Mouse (Mus musculus): ENCODE data around the gene Gcm2.

Gene Gcm2

DNA sequence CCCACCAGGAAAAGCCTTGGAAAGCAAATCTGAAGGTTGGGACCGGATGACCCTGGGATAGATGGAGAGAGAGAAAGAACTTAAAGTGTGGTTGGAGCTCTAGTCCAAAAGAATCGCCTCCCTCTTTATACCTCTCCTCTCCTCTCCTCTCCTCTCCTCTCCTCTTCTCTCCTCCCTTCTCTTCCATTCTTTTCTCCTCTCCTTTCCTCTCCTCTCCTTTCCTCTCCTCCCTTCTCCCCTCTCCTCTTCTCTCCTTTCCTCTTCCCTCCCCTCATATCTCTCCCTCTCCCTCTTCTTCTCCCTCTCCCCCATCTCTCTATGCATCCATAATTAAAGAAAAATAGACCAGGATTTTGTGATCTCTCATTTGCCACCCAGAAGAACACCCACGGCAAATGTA, at the start of gene Gcm2:
Gene Gcm2 (minus strand): TSS at position 101 of the 400 bp plus-strand sequence.
- no peak for DNase-seq

DNA sequence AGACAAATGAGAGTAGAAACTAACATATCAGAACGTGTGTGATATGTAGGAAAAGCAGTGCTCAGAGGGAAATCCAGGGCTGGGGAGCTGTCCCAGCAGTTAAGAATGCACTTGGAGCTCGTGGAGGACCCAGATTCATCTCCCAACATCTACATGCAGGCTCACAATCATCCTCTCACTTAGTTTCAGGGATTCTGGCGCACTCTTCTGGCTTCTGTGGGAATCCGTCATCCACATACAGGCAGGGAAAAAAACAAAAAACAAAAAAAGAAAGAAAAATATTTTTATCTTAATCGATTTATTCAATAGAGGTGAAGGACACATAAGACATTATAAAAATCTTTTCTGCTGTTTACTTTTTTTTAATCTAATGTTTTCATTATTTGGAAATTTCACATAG, 47.6 kb upstream of the Gcm2 start:
- DNase-seq = no peak

DNA sequence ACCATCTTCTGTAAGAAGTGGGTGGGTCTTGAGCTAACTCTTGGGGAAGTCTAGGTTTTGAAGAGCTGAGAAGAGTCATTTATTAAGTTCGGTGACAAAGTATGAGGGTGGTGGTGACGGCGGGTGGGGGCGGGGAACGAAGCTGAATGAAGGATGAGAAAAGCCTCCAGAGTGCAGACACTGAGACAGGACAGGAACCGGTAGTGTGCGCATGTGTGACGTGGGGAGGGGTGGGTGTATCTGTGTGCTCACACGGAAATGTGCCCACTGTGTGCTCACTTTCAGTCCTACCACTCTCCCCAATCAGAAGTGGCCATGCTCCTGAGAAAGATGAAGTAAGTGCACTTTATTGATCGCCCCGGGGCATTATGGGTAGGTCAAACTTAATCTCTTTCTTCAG, 42.3 kb upstream of the Gcm2 start:
- no peak for DNase-seq

DNA sequence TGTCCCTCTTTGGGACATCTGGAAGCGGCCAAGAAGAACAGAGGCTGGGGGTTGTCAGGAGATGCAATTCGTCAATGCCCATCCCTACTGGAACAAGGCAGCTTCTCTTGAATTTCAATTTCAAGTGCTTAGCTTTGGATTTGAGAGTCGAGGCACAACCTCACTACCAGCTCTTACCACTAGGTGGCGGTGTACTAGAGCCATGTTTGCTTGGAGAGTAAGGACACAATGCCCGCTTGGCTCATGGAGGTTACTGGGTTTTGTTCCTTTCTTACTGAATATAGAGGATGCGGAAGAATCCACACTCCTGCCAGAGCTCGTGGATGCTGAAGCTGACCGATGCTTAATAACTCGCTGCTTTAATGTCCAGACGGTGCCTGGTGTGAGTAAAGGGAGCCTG, 35.4 kb upstream of the Gcm2 start:
- peak; percentile 64 for DNase-seq

DNA sequence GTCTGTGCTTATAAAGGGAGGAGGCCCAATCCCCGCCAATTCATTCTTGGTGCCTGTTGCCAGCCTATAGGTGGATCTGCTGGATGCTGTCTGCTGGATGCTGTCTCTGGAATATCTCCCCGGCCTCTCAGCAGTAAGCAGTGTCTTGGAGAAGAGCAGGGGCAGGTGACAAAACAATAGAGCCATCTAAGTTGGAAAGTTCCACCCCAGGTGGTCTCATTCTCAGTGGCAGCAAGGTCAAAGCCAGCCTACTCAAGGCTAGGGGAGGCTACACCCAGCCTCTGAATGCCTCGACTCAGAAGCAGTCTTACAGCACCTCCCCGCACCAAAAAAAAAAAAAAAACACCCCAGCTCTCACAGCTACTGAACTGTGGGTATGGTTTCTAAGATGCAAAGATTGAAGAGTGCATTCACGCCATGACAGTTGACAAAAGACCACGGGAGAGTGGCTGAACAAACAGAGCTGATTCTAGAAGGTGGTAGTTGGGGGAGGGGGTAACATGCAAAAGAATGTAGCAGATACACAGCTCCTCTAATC, 34.7 kb upstream of the Gcm2 start:
- DNase-seq = no peak

DNA sequence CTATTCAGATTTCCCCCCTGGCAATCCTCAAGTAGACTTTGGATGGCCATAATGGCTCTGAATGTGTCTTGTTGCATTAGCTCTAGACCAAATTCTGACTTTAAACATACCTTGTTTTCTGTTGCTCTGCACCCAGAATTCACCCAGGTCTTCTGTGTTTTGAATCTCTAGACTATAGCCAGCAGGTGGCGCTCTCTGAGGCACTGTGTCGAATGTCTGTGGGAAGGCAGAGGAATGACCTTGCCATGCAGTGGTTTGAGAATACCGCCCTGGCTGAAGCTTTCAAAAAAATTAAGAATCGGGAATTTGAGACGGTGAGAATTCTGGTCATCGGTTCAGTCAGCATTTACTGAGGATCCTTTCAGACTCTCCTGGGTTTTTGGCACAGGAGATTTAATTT, 24.1 kb upstream of the Gcm2 start:
- DNase-seq = peak; percentile 77

DNA sequence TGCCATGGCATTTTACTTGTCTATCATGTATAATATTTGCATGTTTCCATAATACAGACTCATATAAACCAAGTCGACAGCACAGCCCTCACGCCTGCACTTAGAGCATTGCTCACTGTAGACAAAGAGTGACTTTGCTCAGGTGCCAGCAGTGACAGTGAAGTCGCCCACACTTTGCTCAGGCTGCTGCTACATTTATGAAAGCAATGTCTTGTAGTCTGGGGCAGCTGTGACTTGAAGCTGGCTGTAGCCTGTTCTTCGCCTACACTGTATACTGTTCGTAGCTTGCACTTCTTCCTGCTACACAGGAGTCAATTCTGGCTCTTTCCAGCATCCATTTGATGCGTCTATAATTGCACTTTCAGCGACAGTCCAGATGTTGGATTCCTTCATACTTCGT, 18.2 kb upstream of the Gcm2 start:
- no peak for DNase-seq

DNA sequence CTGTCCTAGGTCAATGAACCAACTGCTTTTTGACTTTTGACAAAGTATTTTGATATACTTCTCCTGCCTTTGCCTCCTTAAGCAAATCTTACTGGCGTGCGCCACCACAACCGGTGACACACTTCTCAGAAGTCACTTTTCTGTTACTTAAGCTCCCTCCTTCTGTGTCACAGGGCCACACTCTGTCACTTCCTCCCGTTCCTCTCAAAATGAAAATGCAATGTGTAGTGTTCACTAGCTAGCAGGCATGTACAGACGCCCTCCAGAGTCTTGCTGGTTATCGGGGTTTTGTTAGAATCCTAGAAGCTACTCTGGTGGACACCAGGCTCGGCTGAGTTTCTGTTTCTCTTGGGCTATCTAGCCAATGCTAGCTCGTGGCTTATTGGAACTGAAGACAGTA, 17.5 kb upstream of the Gcm2 start:
- DNase-seq = no peak

DNA sequence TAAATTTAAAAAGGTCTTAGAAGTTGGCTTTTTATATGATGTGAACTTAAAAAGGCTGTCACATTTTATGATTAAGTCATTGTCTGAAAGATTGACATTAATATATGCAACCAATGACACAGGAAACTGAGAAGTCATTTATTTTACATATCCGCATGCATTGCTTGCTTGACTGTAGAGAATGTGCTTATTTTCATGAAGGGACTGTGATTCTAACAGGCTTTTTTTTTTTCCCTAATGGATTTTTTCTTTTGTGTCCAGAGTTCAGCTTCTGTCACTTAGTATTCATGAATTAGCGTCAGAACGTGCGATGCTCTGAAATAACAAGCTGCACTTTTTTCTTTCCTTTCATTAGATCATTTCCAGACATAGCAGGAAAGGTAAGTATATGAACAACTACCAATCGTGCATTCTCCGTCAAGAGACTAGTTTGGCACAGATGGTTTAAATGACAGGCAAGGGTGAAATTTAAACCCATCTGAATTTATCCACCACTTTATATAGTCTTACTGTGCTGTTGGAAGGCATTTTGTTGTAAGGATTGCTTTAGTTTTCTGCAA, 12.9 kb upstream of the Gcm2 start:
- DNase-seq = no peak

DNA sequence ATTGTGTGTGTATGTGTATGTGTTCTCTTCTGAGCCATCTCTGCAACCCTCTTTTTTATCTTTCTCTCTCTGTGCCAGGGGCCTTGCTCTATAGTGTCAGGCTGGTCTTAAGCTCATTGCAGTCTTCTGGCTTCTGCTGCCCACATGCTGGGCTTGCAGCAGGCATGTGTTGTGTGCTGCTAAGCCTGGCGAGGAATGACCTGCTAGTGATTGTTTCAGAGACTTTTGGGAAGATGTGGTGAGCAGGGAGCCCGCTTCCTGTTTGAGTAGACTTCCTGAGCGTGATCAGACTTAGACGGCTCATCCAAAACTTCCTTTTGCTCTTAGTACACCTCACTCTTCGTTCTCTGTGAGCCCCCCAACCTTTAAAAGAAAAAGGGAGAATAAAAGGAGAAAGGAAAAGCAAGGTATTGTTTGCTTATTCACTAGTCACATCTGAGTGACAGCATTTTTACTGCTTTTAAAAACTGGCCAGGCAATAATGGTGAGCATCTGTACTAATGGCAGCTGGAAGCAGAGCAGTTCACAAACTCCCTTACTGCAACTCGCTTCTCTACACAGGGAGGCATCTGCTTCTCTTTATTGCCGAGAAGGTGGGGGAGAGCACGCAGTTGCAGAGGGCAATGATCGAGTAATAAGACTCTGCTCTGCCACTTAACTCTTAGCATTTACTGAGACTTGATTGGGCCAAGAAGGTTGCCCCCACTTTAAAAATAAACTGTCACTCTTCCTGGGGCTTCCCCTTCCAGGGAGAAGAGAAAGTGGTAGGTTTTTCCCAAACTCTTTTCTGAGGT, 8.5 kb upstream of the Gcm2 start:
- no peak for DNase-seq

DNA sequence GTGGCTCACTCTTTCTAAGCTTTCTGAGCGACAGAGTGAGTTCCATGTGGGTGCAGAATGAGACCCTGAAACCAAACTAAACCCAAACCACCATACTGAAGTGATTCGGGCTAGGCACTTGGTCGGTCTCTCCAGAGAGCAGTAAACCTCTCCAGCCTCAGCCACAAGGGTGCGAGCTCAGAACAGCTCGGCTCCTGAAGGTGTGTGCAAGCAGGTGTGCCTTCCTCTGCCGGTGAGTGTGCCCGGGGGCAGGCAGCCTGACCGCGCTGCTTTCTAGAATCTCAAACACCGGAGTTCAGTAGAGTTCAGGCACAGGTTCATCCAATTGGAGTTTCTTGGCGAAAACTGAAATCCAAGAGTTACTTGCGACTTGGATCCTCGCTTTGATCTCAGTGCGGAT, 3.1 kb upstream of the Gcm2 start, which contains the start of gene Sycp2l:
Gene Sycp2l (plus strand): TSS at position 368 of the 400 bp plus-strand sequence.
- DNase-seq = no peak

DNA sequence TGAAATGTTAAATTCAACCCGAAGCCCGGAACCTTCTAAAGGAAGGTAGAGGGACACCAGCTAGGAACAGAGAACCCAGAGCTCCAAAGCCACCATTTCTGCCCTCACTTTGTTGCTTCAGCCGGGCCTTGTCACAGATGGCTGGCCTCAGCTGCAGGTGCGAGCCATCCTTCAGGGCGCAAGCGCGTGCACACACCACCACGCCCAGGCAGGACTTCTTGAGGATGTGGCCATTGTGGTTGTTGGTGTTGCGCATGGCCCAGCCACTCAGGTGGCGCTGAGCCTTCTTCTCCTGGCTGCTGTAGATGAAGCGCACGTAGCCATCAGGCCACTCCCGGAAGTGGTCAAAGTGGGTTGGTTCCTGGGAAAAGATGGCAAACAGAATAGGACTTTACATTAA, 5.3 kb downstream of the Gcm2 start:
- DNase-seq = no peak

DNA sequence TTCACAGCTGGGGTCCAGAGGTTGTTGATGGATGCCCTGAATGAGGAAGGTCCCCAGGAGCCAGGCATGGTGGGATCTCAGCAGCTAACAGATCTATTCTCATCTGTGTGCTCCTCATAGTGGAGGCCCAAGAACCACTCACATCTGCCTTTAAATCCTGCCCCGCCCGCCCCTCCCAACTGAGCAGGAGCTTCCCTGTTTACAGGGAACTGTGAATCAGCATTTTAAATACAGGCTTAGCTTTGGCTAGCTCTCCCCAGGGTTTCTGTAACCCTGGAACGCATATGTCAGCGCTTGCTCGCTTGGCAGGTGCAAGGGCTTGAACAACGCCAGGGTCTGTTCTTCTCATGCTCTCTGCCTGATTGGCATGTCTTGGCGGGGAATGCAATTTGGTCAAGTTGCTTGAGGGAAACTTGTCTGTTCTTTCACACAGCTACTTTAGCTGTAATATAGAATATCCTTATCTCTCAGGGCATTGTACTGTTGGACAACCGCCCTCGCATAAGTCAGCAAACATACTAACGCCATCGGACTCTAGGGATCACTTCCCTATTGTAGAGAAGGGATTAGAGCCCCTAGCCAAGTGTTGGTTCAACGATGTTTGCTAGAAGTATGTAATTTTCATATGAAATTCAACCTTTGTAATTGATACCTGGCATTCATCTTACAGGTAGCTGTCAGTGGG, 6.9 kb downstream of the Gcm2 start:
- DNase-seq = no peak

DNA sequence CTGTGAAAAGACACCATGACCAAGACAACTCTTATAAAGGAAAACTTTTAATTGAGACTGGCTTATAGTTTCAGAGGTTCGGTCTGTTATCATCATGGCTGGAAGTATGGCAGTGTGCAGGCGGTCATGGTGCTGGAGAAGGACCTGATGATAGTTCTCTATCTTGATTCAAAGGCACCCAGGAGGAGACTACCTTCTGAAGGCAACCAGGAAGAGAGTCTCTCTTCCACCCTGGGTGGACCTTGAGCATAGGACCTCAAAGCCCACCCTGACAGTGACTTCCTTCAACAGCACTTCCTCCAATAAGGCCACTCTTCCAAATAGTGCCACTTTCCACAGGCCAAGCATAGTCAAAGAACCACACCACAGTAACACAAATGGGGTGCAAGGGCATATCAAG, 10.8 kb downstream of the Gcm2 start:
- DNase-seq = no peak

DNA sequence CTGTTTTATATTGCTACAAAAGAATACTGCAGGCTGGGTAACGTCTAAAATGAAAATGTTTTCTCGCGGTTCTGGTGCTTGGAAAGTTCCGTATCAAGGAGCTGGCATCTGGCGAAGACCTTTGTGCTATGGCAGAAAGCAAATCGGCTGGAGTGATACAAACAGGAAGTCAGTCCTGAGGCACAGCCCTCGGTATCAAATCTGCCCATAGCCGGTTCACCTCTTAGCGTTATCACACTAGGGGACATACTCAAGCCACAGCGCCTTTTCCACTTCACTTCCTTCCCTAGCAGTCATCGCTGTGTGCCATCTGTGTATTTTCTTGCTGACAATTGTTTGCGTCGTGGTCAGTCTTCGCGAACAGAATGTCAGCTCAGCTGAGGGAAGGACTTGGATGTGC, 12.5 kb downstream of the Gcm2 start:
- no peak for DNase-seq

DNA sequence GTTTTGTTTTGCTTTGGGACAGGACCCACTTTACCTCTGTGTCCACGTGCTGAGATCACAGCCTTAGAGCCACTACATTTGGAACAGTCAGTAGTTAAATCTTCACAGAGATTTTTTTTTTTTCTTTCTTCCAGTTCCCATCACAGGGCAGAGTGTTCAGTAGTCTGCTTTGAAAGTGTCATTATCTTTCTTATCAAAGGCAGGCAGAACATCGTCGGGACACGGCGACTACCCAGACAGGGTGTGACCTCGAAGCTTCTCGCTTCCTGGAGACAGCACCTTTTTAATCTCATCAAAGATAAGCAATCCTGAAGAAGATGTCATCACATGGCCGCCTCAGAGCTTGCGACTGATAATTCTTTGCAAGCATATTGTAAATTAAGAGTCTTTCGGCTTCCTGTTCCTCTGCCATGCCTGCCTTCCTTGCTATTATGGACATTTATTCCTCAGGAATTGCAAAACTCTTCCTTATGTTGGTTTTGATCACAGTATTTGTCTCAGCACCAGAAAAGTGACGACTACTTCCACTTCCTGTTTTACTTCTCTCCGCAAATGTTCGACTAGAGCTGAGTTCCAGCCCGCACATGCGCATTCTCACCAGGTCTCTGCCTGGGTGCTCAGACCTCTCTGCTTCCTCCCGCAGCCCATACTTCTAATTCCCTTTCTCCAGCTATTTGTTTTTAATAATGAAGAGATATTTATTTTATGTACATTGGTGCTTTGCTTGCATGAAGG, 13.3 kb downstream of the Gcm2 start:
- no peak for DNase-seq

DNA sequence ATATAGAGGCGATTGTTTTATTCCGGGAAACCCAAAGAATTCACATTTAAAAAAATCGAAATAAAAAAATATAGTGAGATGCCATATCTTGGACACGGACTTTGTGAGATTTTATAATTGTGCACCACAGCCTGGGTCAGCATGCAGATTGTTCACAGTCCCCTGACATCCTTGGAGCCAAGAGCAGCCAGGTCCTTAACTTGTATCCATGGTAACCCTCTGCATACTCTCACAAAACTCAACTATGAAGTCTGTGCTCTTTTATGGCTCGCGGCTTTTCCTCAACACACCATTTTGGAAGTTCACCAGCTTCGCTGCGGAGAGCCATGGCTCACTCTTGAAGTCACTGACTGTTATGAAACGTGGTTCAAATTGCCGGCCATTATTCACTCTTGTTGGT, 16.7 kb downstream of the Gcm2 start:
- no peak for DNase-seq

DNA sequence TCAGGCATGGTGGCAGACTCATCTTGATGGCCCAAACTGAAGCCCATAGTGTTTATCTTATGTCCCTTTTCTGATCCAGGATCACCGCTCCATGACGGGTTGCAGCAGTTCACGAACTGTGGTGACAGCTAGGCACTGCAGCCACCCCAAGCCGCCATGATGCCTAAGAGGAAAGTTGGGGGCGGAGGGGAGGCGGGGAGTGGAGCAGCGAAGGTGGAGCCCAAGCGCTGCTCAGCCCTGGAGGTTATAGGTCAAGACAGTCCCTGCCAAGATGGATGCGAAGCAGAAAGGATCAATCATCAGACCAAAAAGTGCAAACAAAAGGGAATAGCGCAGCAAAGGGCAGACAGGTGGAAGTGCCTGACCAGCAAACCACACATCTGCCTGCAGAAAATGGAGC, 19.6 kb downstream of the Gcm2 start:
- no peak for DNase-seq

DNA sequence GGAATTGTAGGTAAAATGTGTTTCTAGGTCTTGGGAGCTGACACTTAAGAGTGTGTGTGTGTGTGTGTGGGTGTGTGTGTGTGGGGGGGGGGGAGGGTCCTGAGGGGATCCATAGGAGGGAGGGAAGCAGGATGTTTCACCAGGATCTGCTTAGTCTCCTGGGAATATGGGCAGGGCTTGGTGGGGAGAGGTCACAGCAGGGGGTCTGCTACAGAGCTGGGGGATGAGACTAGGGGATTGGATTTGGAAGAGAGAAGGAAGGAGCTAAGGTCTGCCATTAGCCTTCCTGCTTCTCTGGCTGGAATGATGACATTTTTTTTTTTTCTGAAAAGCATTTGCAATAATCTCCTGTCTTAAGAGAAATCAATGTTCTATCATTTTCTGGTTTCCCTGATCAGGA, 22.1 kb downstream of the Gcm2 start:
- DNase-seq = no peak

DNA sequence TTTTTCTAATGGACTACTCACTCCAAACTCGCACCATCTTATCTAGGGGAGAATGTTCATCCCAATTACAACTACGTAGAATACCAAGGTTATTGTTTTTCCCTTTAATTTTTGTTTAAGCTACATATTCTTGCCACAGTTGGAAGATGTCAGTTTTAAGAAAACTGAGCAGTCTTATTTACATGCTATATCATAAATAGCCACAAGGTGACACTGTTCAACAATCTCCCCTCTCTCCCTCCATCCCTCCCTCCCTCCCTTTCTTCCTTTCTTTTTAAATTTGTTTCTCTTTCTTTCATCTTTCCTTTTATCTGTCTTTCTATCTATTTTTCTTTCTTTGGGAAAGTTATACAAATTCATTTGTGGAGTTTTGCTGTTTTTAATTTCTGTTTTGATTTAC, 25.7 kb downstream of the Gcm2 start:
- no peak for DNase-seq

DNA sequence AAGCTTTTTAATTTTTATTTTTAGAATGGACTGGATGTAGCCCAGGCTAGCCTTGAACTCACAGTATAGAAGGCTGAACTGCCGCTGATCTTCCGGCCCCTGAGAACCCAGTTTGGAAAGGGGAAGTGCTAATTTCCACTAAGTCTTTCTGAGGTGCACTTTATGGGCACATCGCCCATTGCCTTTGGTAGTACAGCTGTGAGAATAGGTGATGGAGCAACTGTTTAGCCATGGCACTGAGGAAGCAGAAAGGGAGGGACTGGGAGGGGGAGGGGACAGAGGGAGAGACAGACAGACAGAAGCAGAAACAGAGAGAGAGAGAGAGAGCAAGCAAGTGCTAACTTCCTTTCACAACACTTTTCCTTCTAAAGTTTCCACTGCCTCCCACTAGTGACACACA, 26.3 kb downstream of the Gcm2 start:
- no peak for DNase-seq

DNA sequence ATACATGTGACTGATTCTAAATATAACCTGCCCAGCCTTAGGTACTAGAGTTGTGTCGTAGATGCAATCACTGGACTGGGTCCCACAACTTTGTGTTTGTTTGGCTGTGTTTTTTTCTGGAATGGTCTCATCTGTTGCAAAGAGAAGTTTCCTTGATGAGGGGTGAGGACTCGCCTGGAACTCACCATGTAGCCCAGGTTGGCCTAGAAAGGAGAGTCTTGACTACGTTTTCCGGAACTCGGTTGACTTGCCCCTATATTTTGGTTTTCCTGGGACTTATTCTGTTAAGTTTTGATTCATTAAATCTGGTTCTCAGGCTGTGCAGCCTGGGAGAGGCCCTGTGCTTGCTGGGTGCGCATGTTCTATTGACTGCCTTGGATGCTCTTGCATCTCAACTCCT, 30.1 kb downstream of the Gcm2 start:
- DNase-seq = no peak

DNA sequence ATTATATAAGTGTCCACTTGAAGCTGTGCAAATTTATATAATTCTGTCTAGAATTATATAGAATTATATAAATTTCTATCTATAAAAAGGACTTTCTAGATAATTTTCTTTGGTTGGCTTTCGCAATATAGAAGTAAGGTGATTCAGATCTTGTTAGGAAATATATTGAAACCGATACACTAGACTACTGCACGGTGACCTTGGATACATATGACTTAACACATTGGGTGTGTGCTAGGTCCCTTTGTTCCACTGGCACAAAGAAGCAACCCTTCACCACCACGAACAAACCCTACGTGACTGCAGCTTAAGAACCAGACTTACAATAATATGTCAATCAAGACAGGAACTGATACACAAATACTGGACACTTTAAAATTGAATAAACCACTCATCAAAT, 31.0 kb downstream of the Gcm2 start:
- DNase-seq = no peak

DNA sequence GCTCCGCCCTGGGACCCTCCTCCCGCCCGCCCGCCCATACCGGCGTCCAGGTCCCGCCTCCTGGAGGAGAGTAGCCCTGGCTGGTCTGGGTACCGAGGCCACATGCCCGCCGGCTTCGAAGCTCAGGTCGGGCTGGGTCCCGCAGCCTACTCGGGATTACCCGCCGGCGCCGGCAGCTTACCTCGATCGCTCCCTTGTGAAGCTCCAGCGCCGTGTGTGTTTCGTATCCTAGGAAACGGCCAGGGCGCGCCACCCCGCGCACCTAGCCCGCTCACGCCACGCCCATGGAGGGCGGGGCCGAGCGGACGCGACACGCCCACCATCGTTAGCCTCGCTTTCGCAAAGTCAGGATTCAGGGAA, 31.4 kb downstream of the Gcm2 start, which contains the start of gene Mak:
Gene Mak (minus strand): TSS at position 286 of the 360 bp plus-strand sequence.
- peak; percentile 58 for DNase-seq
